Mouse (Mus musculus) midbrain, embryonic 13.5 days (tissue): ENCODE data around the gene Eftud2. TPM values are rescaled to one million over a fixed set of nuclear protein-coding genes. Genes with fewer than 3 reads are reported as not detected.

Experiments used
- ATAC-seq: fragments of 200-750 bp; cut with Nextera tagmentation; 2 replicates; pipeline ENCODE4 v1.8.0; 2017; ENCODE audit warnings: mild to moderate bottlenecking, moderate TSS enrichment, moderate library complexity
- H3K27ac ChIP-seq: fragments of 300-500 bp; sonication (generic); 2 replicates; pipeline ENCODE4 v1.5.1; 2015; ENCODE audit warnings: inconsistent platforms, mild to moderate bottlenecking, moderate library complexity
- H3K27me3 ChIP-seq: fragments of 300-500 bp; sonication (generic); 2 replicates; pipeline ENCODE4 v1.6.1; 2015; ENCODE audit warnings: mild to moderate bottlenecking, inconsistent platforms
- H3K36me3 ChIP-seq: fragments of 300-500 bp; sonication (generic); 2 replicates; pipeline ENCODE4 v1.6.1; 2015; ENCODE audit warnings: mild to moderate bottlenecking, inconsistent platforms
- H3K4me1 ChIP-seq: fragments of 300-500 bp; sonication (generic); replicated peaks from 2 replicates; pipeline ENCODE4 v1.6.1; 2015; ENCODE audit warnings: inconsistent platforms
- H3K4me2 ChIP-seq: fragments of 300-500 bp; sonication (generic); replicated peaks from 2 replicates; pipeline ENCODE4 v1.6.1; 2015; ENCODE audit warnings: moderate library complexity, mild to moderate bottlenecking, inconsistent platforms
- H3K4me3 ChIP-seq: fragments of 300-500 bp; sonication (generic); replicated peaks from 2 replicates; pipeline ENCODE4 v1.5.1; 2015; ENCODE audit warnings: mild to moderate bottlenecking, inconsistent platforms
- H3K9ac ChIP-seq: fragments of 300-500 bp; sonication (generic); replicated peaks from 2 replicates; pipeline ENCODE4 v1.6.1; 2015; ENCODE audit warnings: mild to moderate bottlenecking, inconsistent platforms
- H3K9me3 ChIP-seq: fragments of 300-500 bp; sonication (generic); 2 replicates; pipeline ENCODE4 v1.6.1; 2016; ENCODE audit warnings: mild to moderate bottlenecking, inconsistent platforms
- WGBS: fragments of 180-500 bp; shearing (Covaris S2); methylation state at CpG from one replicate; pipeline ENCODE4 v1.1.7; 2015; 5-methylcytosine and 5-hydroxymethylcytosine counted together
- polyA plus RNA-seq: library from polyadenylated mRNA; unstranded; fragments of >200 nt; fragmentation: Nextera tagmentation; extraction: Ambion mirVana; gene quantifications from 2 replicates; pipeline ENCODE4 v1.2.1, GENCODE M21; 2015

Eftud2 gene
- polyA plus RNA-seq, 1 experiment from 2014 or later: 176 TPM

DNA sequence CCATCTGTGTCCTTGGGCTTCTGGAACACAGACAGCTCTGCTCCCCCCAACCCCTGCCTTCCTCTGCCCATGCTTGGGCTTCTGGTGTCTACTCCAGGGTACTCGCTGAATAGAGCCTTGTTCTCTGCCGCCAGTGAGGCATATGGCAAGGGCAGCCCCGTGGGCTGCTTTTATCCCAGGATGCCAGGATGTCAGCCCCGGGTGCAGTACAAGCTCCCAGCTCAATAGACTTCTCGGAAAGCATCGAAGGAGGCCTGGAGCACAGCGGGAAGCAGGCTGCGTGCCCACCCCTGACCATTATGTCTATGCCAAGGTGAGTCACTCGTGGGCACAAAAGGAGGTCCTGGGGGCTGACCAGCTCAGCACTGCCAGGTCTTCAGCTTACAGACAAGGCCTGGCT, 17.6 kb upstream of the Eftud2 start:
- H3K9ac ChIP-seq: peak overlapping the region; percentile 5; the same call in 1 of the 2 replicates
- no peaks in the 10 kb centered on the region for H3K36me3 ChIP-seq
- no peak overlapping the region for H3K4me2 ChIP-seq
- ATAC-seq: 0 out of 2 replicates have a peak, but pooled peaks have one; percentile 37
- 67% methylated on average over 9 of the region's 9 CpGs for WGBS
- peaks cover 50% of the 10 kb centered on the region for H3K27me3 ChIP-seq
- H3K27ac ChIP-seq: no peak overlapping the region; the same call in 1 of the 2 replicates
- H3K4me3 ChIP-seq: no peak overlapping the region
- peaks cover 10% of the 10 kb centered on the region; the same call in 1 of the 2 replicates for H3K4me1 ChIP-seq
- no peaks in the 10 kb centered on the region for H3K9me3 ChIP-seq

DNA sequence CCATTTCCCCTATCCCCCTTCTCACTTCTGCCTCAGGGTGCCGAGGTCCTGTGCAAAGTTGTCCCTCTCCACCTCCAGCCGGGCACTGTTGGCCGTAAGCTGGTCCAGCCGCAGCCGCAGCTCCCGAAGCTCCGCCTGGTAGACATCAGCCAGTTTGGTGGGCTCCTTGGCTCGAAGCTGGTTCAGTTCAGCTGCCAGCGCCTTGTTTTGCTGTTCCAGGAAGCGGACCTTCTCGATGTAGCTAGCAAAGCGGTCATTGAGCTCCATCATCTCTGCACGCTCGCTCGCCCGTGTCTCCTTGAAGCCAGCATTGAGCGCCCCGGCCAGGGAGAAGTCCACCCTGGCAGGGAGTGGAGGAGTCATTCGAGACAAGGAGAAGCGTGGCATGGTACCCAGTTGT, 15.9 kb upstream of the Eftud2 start:
- Histone ChIP-seq H3K27me3 (peaks cover 66% of the 10 kb centered on the region), H3K9me3 (no peaks in the 10 kb centered on the region), H3K9ac (no peak overlapping the region), H3K4me1 (peaks cover 16% of the 10 kb centered on the region), H3K4me3 (no peak overlapping the region), H3K27ac (no peak overlapping the region), H3K36me3 (no peaks in the 10 kb centered on the region), H3K4me2 (no peak overlapping the region)
- ATAC-seq: no peak
- WGBS: 79% methylated on average over 20 of the region's 20 CpGs

DNA sequence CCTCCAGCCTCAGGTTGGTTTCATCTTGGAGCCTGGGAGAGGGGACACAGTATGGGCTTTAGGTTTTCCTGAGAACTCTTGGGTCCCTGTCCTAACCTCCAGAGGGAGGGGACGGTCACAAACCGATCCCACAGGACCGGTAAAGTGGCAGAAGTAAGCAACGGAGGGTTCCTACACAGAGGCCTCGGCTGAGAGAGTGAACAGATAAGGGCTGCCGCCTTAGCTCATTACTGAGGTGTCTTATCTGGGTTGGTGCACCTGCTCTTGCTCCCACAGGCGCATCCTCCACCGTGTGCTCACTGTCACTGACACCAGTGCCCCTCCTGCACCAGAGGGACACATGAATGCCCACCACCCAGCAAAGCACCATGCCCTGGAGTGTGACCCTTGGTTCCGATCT, 15.0 kb upstream of the Eftud2 start:
- Histone ChIP-seq H3K9ac (no peak overlapping the region), H3K27ac (no peak overlapping the region), H3K4me2 (no peak overlapping the region), H3K4me1 (peaks cover 12% of the 10 kb centered on the region), H3K9me3 (no peaks in the 10 kb centered on the region), H3K27me3 (peaks cover 69% of the 10 kb centered on the region), H3K4me3 (no peak overlapping the region), H3K36me3 (no peaks in the 10 kb centered on the region)
- ATAC-seq: no peak
- 80% methylated on average over 9 of the region's 9 CpGs for WGBS

DNA sequence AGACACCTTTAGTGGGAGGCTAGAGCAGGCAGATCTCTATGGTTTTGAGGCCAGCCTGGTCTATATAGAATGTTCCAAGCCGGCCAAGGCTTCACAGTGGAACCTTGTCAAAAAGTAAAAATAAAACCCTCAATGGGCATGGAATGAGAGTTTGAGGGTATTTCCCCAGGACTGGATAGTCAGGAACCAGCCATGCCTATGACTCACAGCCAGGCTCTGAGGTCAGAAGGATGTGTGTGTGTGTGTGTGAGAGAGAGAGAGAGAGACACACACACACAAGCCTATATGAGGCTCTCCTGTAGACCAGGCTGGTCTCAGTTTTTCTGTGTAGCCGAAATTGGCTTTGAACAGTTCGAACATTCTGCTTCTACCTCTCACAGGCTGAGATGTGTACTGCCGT, 13.9 kb upstream of the Eftud2 start:
- Histone ChIP-seq H3K9ac (no peak overlapping the region), H3K27ac (no peak overlapping the region), H3K27me3 (peaks cover 69% of the 10 kb centered on the region), H3K4me3 (no peak overlapping the region), H3K4me1 (peaks cover 12% of the 10 kb centered on the region), H3K9me3 (no peaks in the 10 kb centered on the region), H3K4me2 (no peak overlapping the region), H3K36me3 (no peaks in the 10 kb centered on the region)
- 91% methylated on average over 4 of the region's 4 CpGs for WGBS
- no peak for ATAC-seq

DNA sequence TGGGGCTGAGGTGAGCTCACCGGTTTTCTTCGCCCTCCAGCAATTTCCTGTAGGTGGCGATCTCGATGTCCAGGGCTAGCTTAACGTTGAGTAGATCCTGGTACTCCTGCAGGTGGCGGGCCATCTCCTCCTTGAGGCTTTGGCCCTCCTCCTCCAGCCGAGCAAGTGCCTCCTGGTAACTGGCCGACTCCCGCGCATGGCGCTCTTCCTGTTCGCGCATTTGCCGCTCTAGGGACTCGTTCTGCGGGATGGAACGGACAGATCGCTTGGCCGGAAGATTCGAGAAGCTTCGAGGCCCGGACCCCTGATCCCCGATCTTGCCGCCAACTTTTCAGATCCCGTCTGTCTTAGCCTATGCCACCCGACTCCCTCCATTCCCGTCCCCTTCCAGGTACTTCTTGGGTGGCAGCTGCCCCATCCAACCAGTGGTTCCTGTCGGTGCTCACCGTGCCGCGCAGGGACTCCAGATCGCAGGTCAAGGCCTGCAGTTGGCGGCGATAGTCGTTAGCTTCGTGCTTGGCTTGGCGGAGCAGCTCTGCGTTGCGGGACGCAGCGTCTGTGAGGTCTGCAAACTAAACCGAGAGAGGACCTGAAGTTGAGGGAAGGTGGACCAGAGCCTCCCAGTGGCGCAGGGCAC, 12.3 kb upstream of the Eftud2 start:
- peaks cover 63% of the 10 kb centered on the region for H3K27me3 ChIP-seq
- H3K9ac ChIP-seq: peak overlapping the region; percentile 39
- 2% methylated on average over 43 of the region's 43 CpGs for WGBS
- H3K4me1 ChIP-seq: peaks cover 8% of the 10 kb centered on the region
- no peaks in the 10 kb centered on the region for H3K9me3 ChIP-seq
- peak overlapping the region; percentile 40 for H3K4me2 ChIP-seq
- H3K36me3 ChIP-seq: no peaks in the 10 kb centered on the region
- no peak overlapping the region for H3K27ac ChIP-seq
- no peak for ATAC-seq
- H3K4me3 ChIP-seq: peak overlapping the region; percentile 25

DNA sequence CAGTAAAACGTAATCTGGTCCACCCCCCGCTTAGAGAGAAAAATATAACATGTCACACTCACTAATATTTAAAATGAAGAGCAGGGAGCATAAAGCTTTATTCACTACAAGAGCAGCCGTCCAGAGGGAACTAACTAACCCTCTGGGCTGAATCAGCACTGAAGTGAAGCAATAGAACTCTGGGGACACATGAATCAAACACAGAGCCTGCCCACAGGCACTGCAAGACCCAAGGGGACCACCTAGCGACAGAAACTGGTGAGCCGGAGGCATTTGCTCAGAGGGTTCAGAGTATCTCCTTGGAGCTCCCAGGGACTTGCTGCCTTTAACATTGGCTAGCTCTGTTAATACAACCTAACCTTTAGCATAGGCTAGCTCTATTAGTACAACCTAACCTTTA, 9.3 kb upstream of the Eftud2 start:
- Histone ChIP-seq H3K27me3 (peaks cover 38% of the 10 kb centered on the region), H3K9ac (no peak overlapping the region), H3K4me1 (peaks cover 6% of the 10 kb centered on the region), H3K36me3 (no peaks in the 10 kb centered on the region), H3K27ac (no peak overlapping the region), H3K4me2 (no peak overlapping the region), H3K9me3 (no peaks in the 10 kb centered on the region), H3K4me3 (no peak overlapping the region)
- ATAC-seq: no peak
- 67% methylated on average over 5 of the region's 5 CpGs for WGBS

DNA sequence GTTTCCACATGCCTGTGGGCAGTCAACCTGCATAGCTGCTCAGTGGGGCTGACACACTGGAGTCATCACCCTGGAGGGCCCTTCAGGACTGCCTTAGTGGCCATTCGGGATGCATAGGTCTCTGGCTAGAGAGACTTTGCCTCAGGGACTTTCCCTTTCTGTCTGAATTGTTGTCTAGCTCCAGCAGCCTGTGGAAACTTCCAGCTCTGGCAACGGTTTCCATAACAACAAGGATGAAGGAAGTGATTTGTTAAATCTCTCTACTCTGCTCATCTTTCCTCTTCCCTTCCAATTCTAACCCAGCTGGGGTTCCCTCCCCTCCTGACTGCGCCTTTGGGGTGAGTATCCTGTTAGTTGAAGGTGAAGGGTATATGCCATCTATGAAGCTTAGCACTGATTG, 7.3 kb upstream of the Eftud2 start:
- H3K4me1 ChIP-seq: peaks cover 3% of the 10 kb centered on the region; the same call in 1 of the 2 replicates
- H3K9ac ChIP-seq: no peak overlapping the region
- no peak overlapping the region for H3K4me2 ChIP-seq
- no peak overlapping the region for H3K4me3 ChIP-seq
- no peak for ATAC-seq
- H3K36me3 ChIP-seq: no peaks in the 10 kb centered on the region
- H3K27me3 ChIP-seq: peaks cover 23% of the 10 kb centered on the region
- no peaks in the 10 kb centered on the region for H3K9me3 ChIP-seq
- H3K27ac ChIP-seq: no peak overlapping the region
- WGBS: 67% methylated on average over 3 of the region's 3 CpGs

DNA sequence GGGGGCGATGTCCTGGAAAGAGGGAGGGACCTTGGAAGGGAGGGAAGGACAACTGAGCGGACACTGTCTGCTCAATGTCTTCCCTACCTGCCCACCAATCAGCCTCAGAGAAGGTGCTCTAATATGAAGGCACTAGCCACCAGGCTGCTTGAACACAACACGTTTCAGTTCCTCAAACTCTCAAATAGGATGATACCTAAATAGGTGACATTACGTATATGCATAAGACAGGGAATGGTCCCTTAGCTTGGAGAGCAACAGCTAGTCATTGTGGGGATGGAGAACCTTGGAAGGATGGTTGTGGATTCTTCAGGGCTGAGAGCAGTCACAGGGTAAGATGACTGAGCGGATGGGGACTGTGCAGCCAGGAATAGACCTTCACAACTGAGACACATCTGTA, 6.6 kb upstream of the Eftud2 start:
- ATAC-seq: no peak
- Histone ChIP-seq H3K9ac (no peak overlapping the region), H3K4me3 (no peak overlapping the region), H3K27ac (no peak overlapping the region), H3K27me3 (peaks cover 16% of the 10 kb centered on the region), H3K9me3 (no peaks in the 10 kb centered on the region), H3K4me2 (no peak overlapping the region), H3K4me1 (no peaks in the 10 kb centered on the region), H3K36me3 (no peaks in the 10 kb centered on the region)
- 91% methylated on average over 5 of the region's 5 CpGs for WGBS

DNA sequence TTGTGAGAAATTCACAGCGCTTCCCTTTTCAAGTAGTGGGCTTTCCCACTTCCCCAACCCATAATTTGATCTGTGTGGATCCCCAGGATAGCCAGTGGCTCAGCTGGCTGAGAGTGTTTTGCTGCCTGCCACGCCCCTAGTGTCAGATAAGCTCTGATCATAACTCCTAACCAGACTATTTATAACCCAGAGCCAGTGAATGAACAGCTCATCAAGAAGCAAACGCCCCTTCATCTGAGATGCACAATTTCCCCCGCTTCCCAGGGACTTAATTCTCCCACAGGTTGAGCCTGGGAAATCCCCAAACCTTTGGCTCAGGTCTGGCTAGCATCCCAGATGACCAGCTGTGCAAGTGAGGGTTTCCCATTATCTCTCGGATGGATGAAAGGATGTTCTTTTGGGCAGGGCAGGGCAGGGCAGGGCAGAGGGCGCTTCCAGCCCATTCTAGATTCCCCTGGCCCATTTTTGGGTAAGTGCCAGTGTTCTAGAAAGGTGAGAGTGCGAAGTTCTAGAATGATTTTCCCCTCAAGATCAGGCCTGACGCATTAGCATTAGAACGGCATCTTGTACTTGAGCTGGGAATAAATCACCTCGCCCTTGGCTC, 3.9 kb upstream of the Eftud2 start, which contains the start of gene Fam187a:
Fam187a (plus strand) TSS at position 554 of the 604 bp plus-strand sequence.
- Histone ChIP-seq H3K4me3 (no peak within 1 kb of the TSS), H3K27ac (no peak within 1 kb of the TSS), H3K36me3 (no peaks in the 10 kb centered on the region), H3K4me1 (peaks cover 11% of the 10 kb centered on the region), H3K27me3 (0 out of 2 replicates have a peak, but pooled peaks cover 5% of the 10 kb centered on the region), H3K9me3 (no peaks in the 10 kb centered on the region), H3K4me2 (no peak within 1 kb of the TSS), H3K9ac (no peak within 1 kb of the TSS; the same call in 1 of the 2 replicates)
- 60% methylated on average over 10 of the region's 10 CpGs for WGBS
- no peak for ATAC-seq

DNA sequence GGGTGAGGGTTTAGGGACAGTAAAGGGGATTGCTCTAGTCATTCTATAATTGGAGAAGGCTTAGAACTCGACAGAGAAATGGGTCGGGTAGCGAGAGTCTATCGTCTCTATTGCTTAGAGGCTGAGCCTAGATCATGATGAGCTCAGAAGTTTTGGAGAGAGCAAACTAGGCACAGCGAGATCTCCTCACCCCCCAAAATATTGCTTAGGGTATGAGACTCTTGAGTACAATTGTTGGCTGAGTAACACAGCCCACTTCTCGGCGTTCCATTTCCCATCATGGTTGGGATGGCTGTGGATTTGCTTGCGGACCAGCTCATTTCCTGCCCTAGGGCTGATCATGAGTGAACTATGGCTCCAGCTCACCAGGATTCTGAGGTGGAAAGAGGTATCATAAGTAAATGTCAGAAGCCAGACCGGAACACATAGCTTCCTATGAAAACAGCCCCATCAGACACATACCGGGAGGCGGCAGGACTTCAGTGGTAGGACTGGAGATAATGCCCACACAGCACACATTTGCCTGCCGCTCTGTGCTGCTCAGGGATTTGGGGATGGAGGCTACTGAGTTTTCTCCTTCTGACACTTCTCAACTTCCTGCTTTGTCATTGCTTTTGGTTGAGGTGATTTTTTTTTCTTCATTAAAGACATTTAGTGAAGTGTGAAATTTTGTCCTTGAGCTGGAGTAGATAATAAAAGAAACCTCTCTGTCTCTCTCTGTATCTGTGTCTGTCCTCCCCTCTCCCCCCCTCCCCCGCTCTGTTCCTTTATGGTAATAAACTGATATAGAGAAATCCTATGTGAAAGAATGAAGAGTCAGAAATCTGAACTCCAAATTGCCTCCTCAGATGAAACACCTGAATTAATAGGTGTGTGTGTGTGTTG, 771 bp upstream of the Eftud2 start:
- Histone ChIP-seq H3K4me1 (peaks cover 20% of the 10 kb centered on the region), H3K4me2 (peak overlapping the region; percentile 75), H3K4me3 (peak overlapping the region; percentile 73), H3K9me3 (no peaks in the 10 kb centered on the region), H3K9ac (peak overlapping the region; percentile 82), H3K27ac (peak overlapping the region; percentile 81), H3K36me3 (peaks cover 10% of the 10 kb centered on the region), H3K27me3 (0 out of 2 replicates have a peak, but pooled peaks cover 5% of the 10 kb centered on the region)
- ATAC-seq: peak; percentile 22
- WGBS: 16% methylated on average over 13 of the region's 13 CpGs

DNA sequence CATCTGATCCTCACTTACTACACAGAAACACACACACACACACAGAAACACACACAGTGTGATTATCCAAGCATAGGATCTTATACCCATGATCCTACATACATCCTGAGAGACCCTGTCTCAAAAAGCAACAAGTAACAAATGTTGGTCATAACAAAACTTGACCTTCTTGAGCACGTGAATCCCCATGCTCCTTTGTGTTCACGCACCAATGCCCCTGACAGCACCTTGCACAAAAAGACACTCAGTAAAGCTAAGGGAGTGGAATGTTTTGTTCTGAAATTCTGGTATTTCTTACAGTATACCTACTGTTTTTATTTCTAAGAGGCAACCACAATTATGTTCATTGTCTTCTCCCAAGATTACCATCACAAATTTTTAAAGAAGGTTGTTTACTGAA, 1.2 kb downstream of the Eftud2 start:
- H3K4me1 ChIP-seq: peaks cover 20% of the 10 kb centered on the region
- H3K27me3 ChIP-seq: 0 out of 2 replicates have a peak, but pooled peaks cover 5% of the 10 kb centered on the region
- H3K9me3 ChIP-seq: no peaks in the 10 kb centered on the region
- peak overlapping the region; percentile 82; the same call in 1 of the 2 replicates for H3K9ac ChIP-seq
- WGBS: 60% methylated on average over 2 of the region's 2 CpGs
- H3K4me2 ChIP-seq: peak overlapping the region; percentile 75
- peaks cover 29% of the 10 kb centered on the region for H3K36me3 ChIP-seq
- H3K4me3 ChIP-seq: peak overlapping the region; percentile 73
- no peak for ATAC-seq
- H3K27ac ChIP-seq: no peak overlapping the region
